Mouse (Mus musculus) intestine, postnatal 0 days (tissue): Measurements from ENCODE around the gene Hist1h2ae. TPM values are rescaled to one million over a fixed set of nuclear protein-coding genes. Genes with fewer than 3 reads are reported as not detected.
"Not testable (repeated sequence)": the region's sequence is repeated elsewhere in the genome, so short reads cannot be mapped to it uniquely, and the experiment has no call there.

Experiments used
- ATAC-seq: fragments of 200-750 bp; cut with Nextera tagmentation; 2 replicates; pipeline ENCODE4 v1.8.0; 2017; ENCODE audit warnings: mild to moderate bottlenecking, moderate TSS enrichment, moderate library complexity
- H3K27ac ChIP-seq: fragments of 300-500 bp; sonication (generic); 2 replicates; pipeline ENCODE4 v1.5.1; 2014; ENCODE audit warnings: mild to moderate bottlenecking, low read depth, low read length, moderate library complexity
- H3K27me3 ChIP-seq: fragments of 300-500 bp; sonication (generic); replicated peaks from 2 replicates; pipeline ENCODE4 v1.6.1; 2014; ENCODE audit warnings: low read length, mixed read lengths; ENCODE audit not compliant: control insufficient read depth, insufficient read depth
- H3K36me3 ChIP-seq: fragments of 300-500 bp; sonication (generic); 2 replicates; pipeline ENCODE4 v1.6.1; 2014; ENCODE audit warnings: mild to moderate bottlenecking, moderate library complexity; ENCODE audit not compliant: control insufficient read depth, insufficient read depth
- H3K4me1 ChIP-seq: fragments of 300-500 bp; sonication (generic); replicated peaks from 2 replicates; pipeline ENCODE4 v1.6.1; 2014; ENCODE audit warnings: antibody characterized with exemption, low read length, mixed read lengths; ENCODE audit not compliant: control insufficient read depth, insufficient read depth
- H3K4me2 ChIP-seq: fragments of 300-500 bp; sonication (generic); replicated peaks from 2 replicates; pipeline ENCODE4 v1.6.1; 2014; ENCODE audit warnings: low read depth, mild to moderate bottlenecking, moderate library complexity
- H3K4me3 ChIP-seq: fragments of 300-500 bp; sonication (generic); 2 replicates; pipeline ENCODE4 v1.5.1; 2014; ENCODE audit warnings: low read depth, low read length
- H3K9ac ChIP-seq: fragments of 300-500 bp; sonication (generic); 2 replicates; pipeline ENCODE4 v1.6.1; 2014; ENCODE audit warnings: mild to moderate bottlenecking, low read depth, low read length
- H3K9me3 ChIP-seq: fragments of 300-500 bp; sonication (generic); 2 replicates; pipeline ENCODE4 v1.6.1; 2016; ENCODE audit warnings: mixed run types; ENCODE audit not compliant: control insufficient read depth
- CTCF ChIP-seq: sonication (generic); IDR thresholded peaks from 2 replicates; pipeline ENCODE4 v1.5.1; 2016; ENCODE audit warnings: low read depth, mild to moderate bottlenecking, control low read depth, antibody characterized with exemption, moderate library complexity
- WGBS: fragments of 180-500 bp; shearing (Covaris S2); extraction: QIAGEN DNeasy Blood & Tissue Kit; methylation state at CpG from one replicate; pipeline ENCODE4 v1.1.7; 2014; 5-methylcytosine and 5-hydroxymethylcytosine counted together
- polyA plus RNA-seq: library from polyadenylated mRNA; unstranded; fragments of >200 nt; fragmentation: Nextera tagmentation; extraction: Ambion mirVana; gene quantifications from 2 replicates; pipeline ENCODE4 v1.2.1, GENCODE M21; 2015

The Hist1h2ae gene
- polyA plus RNA-seq, 1 experiment from 2014 or later = 24.0 TPM

GRCm38 (mm10) chr13:23577835-23578234 is 6.8 kb upstream of the Hist1h2ae start:
- H3K27ac ChIP-seq = no peak overlapping the region
- peaks cover 3% of the 10 kb centered on the region; the same call in 1 of the 2 replicates for H3K4me1 ChIP-seq
- H3K36me3 ChIP-seq = no peaks in the 10 kb centered on the region
- ATAC-seq = no peak
- H3K9ac ChIP-seq = no peak overlapping the region
- no peaks in the 10 kb centered on the region for H3K27me3 ChIP-seq
- H3K4me2 ChIP-seq = no peak overlapping the region
- H3K4me3 ChIP-seq = no peak overlapping the region
- 95% methylated on average over 1 of the region's 1 CpGs for WGBS
- H3K9me3 ChIP-seq = no peaks in the 10 kb centered on the region
- no peak for TF ChIP-seq CTCF

- WGBS = 35% methylated on average over 6 of the region's 6 CpGs
Measured at GRCm38 (mm10) chr13:23576906-23577639, 6.1 kb upstream of the Hist1h2ae start.

GRCm38 (mm10) chr13:23576351-23576881 is 5.4 kb upstream of the Hist1h2ae start:
- no peaks in the 10 kb centered on the region for H3K27me3 ChIP-seq
- peaks cover 9% of the 10 kb centered on the region; the same call in 1 of the 2 replicates for H3K4me1 ChIP-seq
- TF ChIP-seq CTCF = no peak
- no peaks in the 10 kb centered on the region for H3K9me3 ChIP-seq
- H3K27ac ChIP-seq = peak overlapping the region; percentile 9; the same call in 1 of the 2 replicates
- no peak for ATAC-seq
- no peaks in the 10 kb centered on the region for H3K36me3 ChIP-seq
- 7% methylated on average over 7 of the region's 7 CpGs for WGBS
- H3K9ac ChIP-seq = peak overlapping the region; percentile 46; the same call in 1 of the 2 replicates
- H3K4me2 ChIP-seq = peak overlapping the region; percentile 67
- peak overlapping the region; percentile 34 for H3K4me3 ChIP-seq

More at GRCm38 (mm10) chr13:23576906-23577639, 6.1 kb upstream of the Hist1h2ae start:
- Histone ChIP-seq H3K27me3 (no peaks in the 10 kb centered on the region), H3K4me3 (peak overlapping the region; percentile 34), H3K4me2 (peak overlapping the region; percentile 67), H3K4me1 (peaks cover 9% of the 10 kb centered on the region; the same call in 1 of the 2 replicates), H3K27ac (peak overlapping the region; percentile 9; the same call in 1 of the 2 replicates), H3K36me3 (no peaks in the 10 kb centered on the region), H3K9ac (peak overlapping the region; percentile 46; the same call in 1 of the 2 replicates), H3K9me3 (no peaks in the 10 kb centered on the region)
- TF ChIP-seq CTCF = no peak
- no peak for ATAC-seq

GRCm38 (mm10) chr13:23575864-23576313 is 4.9 kb upstream of the Hist1h2ae start:
- not testable (repeated sequence) for H3K9me3 ChIP-seq, H3K4me1 ChIP-seq, H3K36me3 ChIP-seq, H3K27me3 ChIP-seq, ATAC-seq
- H3K27ac ChIP-seq = peak overlapping the region; percentile 54; the same call in 1 of the 2 replicates
- peak overlapping the region; percentile 46; the same call in 1 of the 2 replicates for H3K9ac ChIP-seq
- peak overlapping the region; percentile 67 for H3K4me2 ChIP-seq
- peak overlapping the region; percentile 34 for H3K4me3 ChIP-seq
- WGBS = 0% methylated on average over 9 of the region's 40 CpGs

GRCm38 (mm10) chr13:23575271-23575851 is 4.3 kb upstream of the Hist1h2ae start, which contains the start of gene Hist1h3d:
Gene Hist1h3d, plus strand, starts transcription at chr13:23575763.
- Histone ChIP-seq H3K4me2 (peak within 1 kb of the TSS; percentile 67), H3K27me3 (no peaks in the 10 kb centered on the region), H3K9ac (peak within 1 kb of the TSS; percentile 46; the same call in 1 of the 2 replicates), H3K4me1 (peaks cover 9% of the 10 kb centered on the region; the same call in 1 of the 2 replicates), H3K9me3 (no peaks in the 10 kb centered on the region), H3K27ac (peak within 1 kb of the TSS; percentile 54; the same call in 1 of the 2 replicates), H3K4me3 (peak within 1 kb of the TSS; percentile 34), H3K36me3 (no peaks in the 10 kb centered on the region)
- WGBS = under 1% methylated on average over 18 of the region's 18 CpGs
- no peak for TF ChIP-seq CTCF
- ATAC-seq = peak; percentile 52

GRCm38 (mm10) chr13:23574546-23575170 is 3.6 kb upstream of the Hist1h2ae start:
- not testable (repeated sequence) for H3K4me1 ChIP-seq, H3K27me3 ChIP-seq, H3K36me3 ChIP-seq, H3K9ac ChIP-seq, H3K9me3 ChIP-seq
- Histone ChIP-seq H3K4me3 (peak overlapping the region; percentile 18; the same call in 1 of the 2 replicates), H3K27ac (peak overlapping the region; percentile 62; the same call in 1 of the 2 replicates), H3K4me2 (peak overlapping the region; percentile 69)
- ATAC-seq = peak; percentile 29
- WGBS = under 1% methylated on average over 4 of the region's 39 CpGs

GRCm38 (mm10) chr13:23573898-23574524 is 3.0 kb upstream of the Hist1h2ae start, which contains the start of the genes Hist1h2bf and Hist1h2ad:
Gene Hist1h2bf, minus strand, starts transcription at chr13:23574196.
Gene Hist1h2ad, plus strand, starts transcription at chr13:23574381.
- peak within 1 kb of the TSS; percentile 69 for H3K4me2 ChIP-seq
- not testable (repeated sequence) for H3K36me3 ChIP-seq, H3K4me1 ChIP-seq, H3K9me3 ChIP-seq, H3K27me3 ChIP-seq
- ATAC-seq = peak; percentile 87
- WGBS = under 1% methylated on average over 28 of the region's 42 CpGs
- peak within 1 kb of the TSS; percentile 62 for H3K27ac ChIP-seq
- peak within 1 kb of the TSS; percentile 53 for H3K9ac ChIP-seq
- peak within 1 kb of the TSS; percentile 35 for H3K4me3 ChIP-seq
